Mouse (Mus musculus): ENCODE measurements around the gene Arntl2.

GRCm38 (mm10) chr6:146770005-146770745, 25.7 kb upstream of the Arntl2 start:
- TF ChIP-seq POLR2A (IDR thresholded peaks at IDR 0.05; ENCODE audit: insufficient read depth, low read depth, low read length) (no peak), CTCF (IDR thresholded peaks at IDR 0.05; ENCODE audit: insufficient read depth, low read depth, low read length) (no peak)

All from olfactory bulb, adult 2 months (tissue).